Mouse (Mus musculus): ENCODE measurements around the gene Bcl2a1a. TPM values are rescaled to one million over a fixed set of nuclear protein-coding genes. Genes with fewer than 3 reads are reported as not detected.
"Not testable (repeated sequence)": the region's sequence is repeated elsewhere in the genome, so short reads cannot be mapped to it uniquely, and the experiment has no call there.

Bcl2a1a gene
- not detected for polyA plus RNA-seq (2017; shearing (Covaris generic))

GRCm38 (mm10) chr9:88956670-88957153 lies at the start of gene Bcl2a1a:
Gene Bcl2a1a, plus strand, starts transcription at chr9:88956900.
- ATAC-seq: peak; percentile 87

GRCm38 (mm10) chr9:88916576-88916975 lies 40.1 kb upstream of the Bcl2a1a start:
- ATAC-seq: not testable (repeated sequence)

- ATAC-seq: peak; percentile 37
These were observed 18.4 kb upstream of the Bcl2a1a start for GRCm38 (mm10) chr9:88938312-88938711.

- ATAC-seq: not testable (repeated sequence)
These were observed 5.2 kb upstream of the Bcl2a1a start for GRCm38 (mm10) chr9:88951466-88951865.

GRCm38 (mm10) chr9:88953151-88953550 lies 3.5 kb upstream of the Bcl2a1a start:
- not testable (repeated sequence) for ATAC-seq

GRCm38 (mm10) chr9:88955224-88955623 lies 1.5 kb upstream of the Bcl2a1a start:
- ATAC-seq: not testable (repeated sequence)

- ATAC-seq: peak; percentile 50
These were observed 665 bp upstream of the Bcl2a1a start for GRCm38 (mm10) chr9:88956035-88956434.

- no peak for ATAC-seq
These were observed 2.2 kb downstream of the Bcl2a1a start for GRCm38 (mm10) chr9:88958891-88959290.

- ATAC-seq: not testable (repeated sequence)
These were observed 3.3 kb downstream of the Bcl2a1a start for GRCm38 (mm10) chr9:88959981-88960380.

- not testable (repeated sequence) for ATAC-seq
These were observed 9.8 kb downstream of the Bcl2a1a start for GRCm38 (mm10) chr9:88966462-88966861.

- not testable (repeated sequence) for ATAC-seq
These were observed 12.8 kb downstream of the Bcl2a1a start for GRCm38 (mm10) chr9:88969502-88969901.

- ATAC-seq: not testable (repeated sequence)
These were observed 20.2 kb downstream of the Bcl2a1a start for GRCm38 (mm10) chr9:88976875-88977274.

GRCm38 (mm10) chr9:88979781-88980180 lies 23.1 kb downstream of the Bcl2a1a start:
- not testable (repeated sequence) for ATAC-seq

GRCm38 (mm10) chr9:89001541-89001940 lies 44.8 kb downstream of the Bcl2a1a start:
- ATAC-seq: not testable (repeated sequence)

Other genes with a start within 250 kb of the Bcl2a1a start
- gene Mthfsl, start 236.6 kb upstream of the Bcl2a1a start, polyA plus RNA-seq (2017; shearing (Covaris generic)): 100 to 1,000 TPM; 110 to 117 TPM
- 10 to 100 TPM; 54.1 to 68.7 TPM for gene Bcl2a1d, start 225.0 kb upstream of the Bcl2a1a start, polyA plus RNA-seq (2017; shearing (Covaris generic))
- not detected for gene Trim43c, start 117.7 kb upstream of the Bcl2a1a start, polyA plus RNA-seq (2017; shearing (Covaris generic))
- not detected for gene Trim43b, start 135.9 kb downstream of the Bcl2a1a start, polyA plus RNA-seq (2017; shearing (Covaris generic))
- gene Bcl2a1b, start 242.3 kb downstream of the Bcl2a1a start, polyA plus RNA-seq (2017; shearing (Covaris generic)): 100 to 1,000 TPM; 217 to 227 TPM
- 10 to 100 TPM in 1 of 2 experiments, 1 to 10 TPM in 1; 5.8 to 38.9 TPM for gene Gm29094, start 242.5 kb downstream of the Bcl2a1a start, polyA plus RNA-seq (2017; shearing (Covaris generic))